Mouse (Mus musculus) kidney, embryonic 14.5 days (tissue): ENCODE measurements around the gene Parg. TPM values are rescaled to one million over a fixed set of nuclear protein-coding genes. Genes with fewer than 3 reads are reported as not detected.

ENCODE experiments used
- ATAC-seq: fragments of 200-750 bp; cut with Nextera tagmentation; 2 replicates; pipeline ENCODE4 v1.8.0; 2017; ENCODE audit warnings: moderate number of reproducible peaks, mild to moderate bottlenecking, moderate TSS enrichment, moderate library complexity; ENCODE audit not compliant: low FRiP score, low TSS enrichment
- H3K27ac ChIP-seq: fragments of 300-500 bp; sonication (generic); 2 replicates; pipeline ENCODE4 v1.5.1; 2014; ENCODE audit warnings: low read depth, mild to moderate bottlenecking, low read length, moderate library complexity, mixed read lengths
- H3K27me3 ChIP-seq: fragments of 300-500 bp; sonication (generic); 2 replicates; pipeline ENCODE4 v1.6.1; 2014; ENCODE audit warnings: mild to moderate bottlenecking, low read length; ENCODE audit not compliant: control insufficient read depth, insufficient read depth
- H3K36me3 ChIP-seq: fragments of 300-500 bp; sonication (generic); 2 replicates; pipeline ENCODE4 v1.6.1; 2014; ENCODE audit warnings: low read length, mixed read lengths; ENCODE audit not compliant: control insufficient read depth, insufficient read depth
- H3K4me1 ChIP-seq: fragments of 300-500 bp; sonication (generic); 2 replicates; pipeline ENCODE4 v1.6.1; 2014; ENCODE audit warnings: low read length, mixed read lengths; ENCODE audit not compliant: control insufficient read depth, insufficient read depth
- H3K4me2 ChIP-seq: fragments of 300-500 bp; sonication (generic); replicated peaks from 2 replicates; pipeline ENCODE4 v1.6.1; 2014; ENCODE audit warnings: low read depth, mild to moderate bottlenecking, low read length
- H3K4me3 ChIP-seq: fragments of 300-500 bp; sonication (generic); 2 replicates; pipeline ENCODE4 v1.5.1; 2014; ENCODE audit warnings: mild to moderate bottlenecking, low read length
- H3K9ac ChIP-seq: fragments of 300-500 bp; sonication (generic); 2 replicates; pipeline ENCODE4 v1.6.1; 2014; ENCODE audit warnings: low read depth, mild to moderate bottlenecking, low read length, moderate library complexity
- H3K9me3 ChIP-seq: fragments of 300-500 bp; sonication (generic); 2 replicates; pipeline ENCODE4 v1.6.1; 2016; ENCODE audit warnings: low read length; ENCODE audit not compliant: control insufficient read depth
- WGBS: fragments of 180-500 bp; shearing (Covaris S2); extraction: QIAGEN DNeasy Blood & Tissue Kit; methylation state at CpG from one replicate; pipeline ENCODE4 v1.1.7; 2014; 5-methylcytosine and 5-hydroxymethylcytosine counted together
- polyA plus RNA-seq: library from polyadenylated mRNA; unstranded; fragments of >200 nt; fragmentation: Nextera tagmentation; extraction: Ambion mirVana; gene quantifications from 2 replicates; pipeline ENCODE4 v1.2.1, GENCODE M21; 2014

Parg gene
- 30.6 and 57.5 TPM in 2 replicates for polyA plus RNA-seq

DNA sequence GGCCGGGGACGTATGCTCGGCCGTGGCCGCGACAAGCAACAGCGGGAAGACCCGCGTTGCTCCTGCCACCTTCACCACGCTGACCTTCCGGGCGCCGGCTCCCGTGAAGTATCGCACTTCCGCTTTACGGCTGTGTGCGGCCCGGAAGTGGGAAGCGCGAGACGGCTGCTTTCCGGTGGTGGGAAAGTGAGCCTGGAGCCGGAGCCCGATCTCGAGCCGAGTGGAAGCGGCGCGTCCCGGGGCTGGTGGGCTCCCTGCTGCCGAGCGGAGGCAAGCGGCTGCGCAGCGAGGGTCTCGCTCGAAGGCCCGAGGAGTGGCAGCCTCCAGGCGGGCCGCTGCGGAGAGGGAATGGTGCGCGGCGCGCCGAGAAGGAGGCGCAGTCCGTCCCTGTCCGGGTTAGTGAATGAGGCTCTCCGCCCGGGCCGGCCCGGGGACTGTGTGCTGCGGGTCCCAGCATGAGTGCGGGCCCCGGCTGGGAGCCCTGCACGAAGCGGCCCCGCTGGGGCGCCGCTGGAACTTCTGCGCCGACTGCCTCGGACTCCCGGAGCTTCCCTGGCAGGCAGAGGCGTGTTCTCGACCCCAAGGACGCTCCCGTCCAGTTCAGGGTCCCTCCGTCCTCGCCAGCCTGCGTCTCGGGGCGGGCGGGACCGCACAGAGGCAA, at the start of gene Parg, which contains the start of gene Timm23:
Parg (plus strand) TSS at position 159 of the 661 bp plus-strand sequence.
Timm23 (minus strand) TSS at position 108 of the 661 bp plus-strand sequence.
- H3K27ac ChIP-seq, result peak within 1 kb of the TSS; percentile 63; the same call in 1 of the 2 replicates
- no peaks in the 10 kb centered on the region for H3K27me3 ChIP-seq
- peak; percentile 96 for ATAC-seq
- peaks cover 22% of the 10 kb centered on the region for H3K36me3 ChIP-seq
- peak within 1 kb of the TSS; percentile 88 for H3K4me3 ChIP-seq
- no peaks in the 10 kb centered on the region for H3K9me3 ChIP-seq
- WGBS, result under 1% methylated on average over 59 of the region's 77 CpGs
- peaks cover 15% of the 10 kb centered on the region; the same call in 1 of the 2 replicates for H3K4me1 ChIP-seq
- H3K4me2 ChIP-seq, result peak within 1 kb of the TSS; percentile 82
- H3K9ac ChIP-seq, result peak within 1 kb of the TSS; percentile 91

DNA sequence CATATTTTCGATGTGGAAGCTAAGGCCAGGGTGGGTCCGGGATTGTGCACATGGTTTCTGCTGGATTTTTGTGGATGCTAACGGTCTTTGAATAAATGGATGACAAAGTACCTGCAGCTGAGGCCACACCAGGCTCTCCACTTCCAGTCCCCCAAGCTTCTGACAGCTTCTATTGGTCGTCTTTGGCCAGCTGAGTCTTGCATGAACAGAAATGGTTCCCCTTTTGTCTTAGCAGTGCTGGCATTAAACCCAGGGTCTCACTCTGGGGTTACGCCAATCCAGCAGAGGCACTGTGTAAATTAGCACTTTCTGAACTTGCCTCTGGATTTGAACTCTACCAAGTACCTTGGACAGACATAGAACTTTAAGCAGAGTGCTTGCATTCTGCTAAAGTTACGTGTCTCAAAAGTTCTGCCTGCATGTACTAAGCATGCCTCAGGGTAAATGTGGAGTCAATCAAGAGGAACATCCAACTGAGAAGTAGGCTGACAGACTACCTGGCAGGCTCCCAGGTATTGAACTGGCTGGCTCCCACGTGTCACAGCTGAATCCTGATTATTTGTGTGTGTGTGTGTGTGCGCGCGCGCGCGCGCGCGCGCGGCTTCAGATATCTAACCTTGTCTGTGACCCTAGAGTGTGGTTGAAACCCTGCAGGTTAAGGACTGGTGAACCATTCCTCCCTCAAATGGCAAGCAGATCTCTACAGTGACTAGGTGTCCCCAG, 49.3 kb upstream of the Parg start:
- no peak overlapping the region for H3K4me3 ChIP-seq
- ATAC-seq, result no peak
- H3K9me3 ChIP-seq, result peaks cover 7% of the 10 kb centered on the region; the same call in 1 of the 2 replicates
- H3K9ac ChIP-seq, result no peak overlapping the region
- no peaks in the 10 kb centered on the region for H3K27me3 ChIP-seq
- 88% methylated on average over 18 of the region's 18 CpGs for WGBS
- H3K27ac ChIP-seq, result no peak overlapping the region
- H3K4me2 ChIP-seq, result no peak overlapping the region
- no peaks in the 10 kb centered on the region for H3K4me1 ChIP-seq
- H3K36me3 ChIP-seq, result no peaks in the 10 kb centered on the region

DNA sequence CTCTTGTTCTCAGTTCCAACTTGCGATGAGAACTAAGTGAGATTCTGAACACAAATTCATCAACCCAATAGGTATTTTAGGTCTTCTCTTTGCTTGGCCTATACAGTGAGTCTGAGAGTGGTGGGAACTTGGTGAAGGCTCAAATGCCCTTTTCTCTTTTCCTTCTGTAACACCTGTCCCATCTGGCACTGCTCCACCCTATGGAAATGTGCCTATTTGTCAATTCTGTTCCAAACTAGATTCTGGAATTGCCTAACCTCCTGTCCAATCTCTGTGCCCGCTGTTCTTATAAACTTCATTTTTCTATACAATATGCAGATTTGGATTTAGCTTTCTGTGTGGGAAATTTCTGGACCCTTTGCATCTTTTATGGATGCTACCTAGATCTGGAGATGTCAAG, 48.6 kb upstream of the Parg start:
- WGBS, result 100% methylated on average over 2 of the region's 2 CpGs
- H3K4me1 ChIP-seq, result no peaks in the 10 kb centered on the region
- no peak overlapping the region for H3K4me3 ChIP-seq
- H3K36me3 ChIP-seq, result no peaks in the 10 kb centered on the region
- H3K9ac ChIP-seq, result no peak overlapping the region
- H3K4me2 ChIP-seq, result no peak overlapping the region
- peaks cover 2% of the 10 kb centered on the region; the same call in 1 of the 2 replicates for H3K9me3 ChIP-seq
- no peak overlapping the region for H3K27ac ChIP-seq
- H3K27me3 ChIP-seq, result no peaks in the 10 kb centered on the region
- no peak for ATAC-seq

DNA sequence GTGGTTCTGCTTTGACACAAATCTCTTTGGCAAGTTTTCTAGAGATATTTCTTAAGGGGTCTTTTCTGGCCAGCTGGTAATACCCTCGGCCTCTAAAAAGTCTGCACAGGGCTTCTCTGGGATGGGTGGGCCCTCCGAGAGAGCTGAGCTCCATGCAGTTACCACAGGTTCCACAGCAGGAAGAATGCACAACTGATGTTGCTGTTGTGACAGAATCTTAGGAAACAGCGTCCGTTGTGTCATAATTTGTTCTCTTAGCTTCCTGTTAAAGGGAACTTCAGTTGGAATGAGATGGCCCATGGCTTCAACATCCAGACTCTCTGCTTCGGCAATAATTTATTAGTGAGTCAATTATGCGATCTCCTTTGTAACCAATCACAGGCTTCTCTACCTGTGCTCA, 47.0 kb upstream of the Parg start:
- no peak overlapping the region for H3K4me2 ChIP-seq
- WGBS, result 91% methylated on average over 6 of the region's 6 CpGs

DNA sequence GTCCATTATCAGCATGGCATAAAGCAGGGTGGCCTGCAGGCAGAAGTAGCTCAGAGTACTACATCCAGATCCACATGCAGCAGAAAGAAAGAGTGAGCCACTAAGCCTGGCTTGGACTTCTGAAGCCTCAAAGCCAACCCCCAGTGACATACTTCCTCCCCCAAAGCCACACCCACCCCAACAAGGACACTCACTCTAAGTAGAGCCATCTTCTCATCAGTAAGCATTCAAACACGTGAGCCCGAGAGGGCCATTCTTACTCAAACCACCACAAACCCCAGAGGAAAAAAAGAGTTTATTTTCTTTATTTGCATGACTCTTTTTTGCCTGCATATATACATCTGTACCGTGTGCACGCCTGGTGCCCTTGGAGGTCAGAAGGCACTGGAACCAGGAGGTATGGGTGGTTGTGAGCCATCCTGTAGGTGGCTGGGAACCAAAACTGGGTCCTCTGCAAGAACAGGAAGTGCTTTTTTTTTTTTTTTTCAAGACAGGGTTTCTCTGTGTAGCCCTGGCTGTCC, 42.5 kb upstream of the Parg start:
- WGBS, result 44% methylated on average over 4 of the region's 4 CpGs
- no peaks in the 10 kb centered on the region for H3K36me3 ChIP-seq
- H3K4me3 ChIP-seq, result peak overlapping the region; percentile 65
- H3K4me1 ChIP-seq, result peaks cover 12% of the 10 kb centered on the region
- 0 out of 2 replicates have a peak overlapping the region, but pooled peaks have one; percentile 47 for H3K27ac ChIP-seq
- no peaks in the 10 kb centered on the region for H3K27me3 ChIP-seq
- H3K9ac ChIP-seq, result peak overlapping the region; percentile 77; the same call in 1 of the 2 replicates
- H3K9me3 ChIP-seq, result no peaks in the 10 kb centered on the region
- ATAC-seq, result peak; percentile 36; the same call in 1 of the 2 replicates
- peak overlapping the region; percentile 75 for H3K4me2 ChIP-seq

More for the DNA sequence above, 47.0 kb upstream of the Parg start:
- no peak overlapping the region for H3K9ac ChIP-seq
- H3K9me3 ChIP-seq, result no peaks in the 10 kb centered on the region
- no peaks in the 10 kb centered on the region for H3K27me3 ChIP-seq
- H3K27ac ChIP-seq, result no peak overlapping the region
- no peaks in the 10 kb centered on the region for H3K36me3 ChIP-seq
- H3K4me3 ChIP-seq, result no peak overlapping the region
- no peaks in the 10 kb centered on the region for H3K4me1 ChIP-seq
- ATAC-seq, result no peak

DNA sequence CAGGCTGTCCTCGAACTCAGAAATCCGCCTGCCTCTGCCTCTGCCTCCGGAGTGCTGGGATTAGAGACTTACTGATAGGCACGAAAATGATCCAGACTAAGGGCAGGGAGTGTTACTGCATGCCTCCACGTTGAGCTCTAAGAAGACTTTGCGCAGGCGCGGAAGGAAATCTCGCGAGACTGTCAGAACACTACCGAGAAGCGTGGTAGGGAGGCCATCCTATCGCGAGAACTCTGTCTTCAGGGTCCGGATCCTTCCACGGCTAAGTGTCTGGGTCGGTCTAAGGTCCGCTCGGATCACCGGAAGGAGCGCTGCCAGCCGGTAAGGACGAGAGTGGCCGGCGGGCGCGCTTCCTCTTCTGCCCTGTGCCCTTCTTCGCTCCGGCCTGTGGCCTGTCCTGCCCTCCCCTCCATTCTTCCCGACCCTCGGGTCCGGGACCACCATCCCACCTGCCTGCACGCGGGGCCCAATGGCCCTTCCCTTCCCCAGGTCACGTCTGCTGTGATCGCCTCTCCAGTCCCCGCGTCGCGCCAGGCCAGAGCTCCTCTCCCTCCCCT, 42.0 kb upstream of the Parg start, which contains the start of gene Ncoa4:
Ncoa4 (plus strand) TSS at position 176 of the 557 bp plus-strand sequence.
- under 1% methylated on average over 40 of the region's 40 CpGs for WGBS
- H3K4me1 ChIP-seq, result peaks cover 12% of the 10 kb centered on the region
- H3K9ac ChIP-seq, result peak within 1 kb of the TSS; percentile 77
- no peaks in the 10 kb centered on the region for H3K27me3 ChIP-seq
- H3K27ac ChIP-seq, result peak within 1 kb of the TSS; percentile 73
- H3K36me3 ChIP-seq, result no peaks in the 10 kb centered on the region
- H3K9me3 ChIP-seq, result no peaks in the 10 kb centered on the region
- H3K4me3 ChIP-seq, result peak within 1 kb of the TSS; percentile 65
- peak; percentile 97 for ATAC-seq
- peak within 1 kb of the TSS; percentile 75 for H3K4me2 ChIP-seq

DNA sequence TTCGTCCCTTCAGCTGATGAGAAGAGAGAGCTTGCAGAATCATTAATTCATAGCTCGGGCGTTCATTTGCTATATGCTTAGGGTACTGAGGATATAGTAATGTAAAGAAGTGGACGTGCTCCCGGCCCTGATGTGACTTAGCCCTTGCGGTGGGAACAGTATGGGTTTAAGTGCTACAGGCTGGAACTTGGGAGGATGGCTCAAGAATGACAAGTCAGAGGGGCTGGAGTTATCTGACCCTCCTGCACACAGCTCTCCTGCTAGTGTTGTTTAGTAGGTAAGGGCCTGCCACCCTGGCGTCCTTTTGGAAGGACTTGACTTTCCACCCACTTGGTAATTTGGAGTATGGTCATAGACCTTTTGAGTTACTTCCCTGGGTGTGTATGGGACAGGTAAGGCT, 41.2 kb upstream of the Parg start:
- Histone ChIP-seq H3K27me3 (no peaks in the 10 kb centered on the region), H3K36me3 (no peaks in the 10 kb centered on the region), H3K4me2 (peak overlapping the region; percentile 75), H3K9me3 (no peaks in the 10 kb centered on the region), H3K9ac (peak overlapping the region; percentile 77), H3K27ac (no peak overlapping the region), H3K4me3 (peak overlapping the region; percentile 65), H3K4me1 (peaks cover 20% of the 10 kb centered on the region)
- ATAC-seq, result no peak
- WGBS, result 30% methylated on average over 7 of the region's 7 CpGs

DNA sequence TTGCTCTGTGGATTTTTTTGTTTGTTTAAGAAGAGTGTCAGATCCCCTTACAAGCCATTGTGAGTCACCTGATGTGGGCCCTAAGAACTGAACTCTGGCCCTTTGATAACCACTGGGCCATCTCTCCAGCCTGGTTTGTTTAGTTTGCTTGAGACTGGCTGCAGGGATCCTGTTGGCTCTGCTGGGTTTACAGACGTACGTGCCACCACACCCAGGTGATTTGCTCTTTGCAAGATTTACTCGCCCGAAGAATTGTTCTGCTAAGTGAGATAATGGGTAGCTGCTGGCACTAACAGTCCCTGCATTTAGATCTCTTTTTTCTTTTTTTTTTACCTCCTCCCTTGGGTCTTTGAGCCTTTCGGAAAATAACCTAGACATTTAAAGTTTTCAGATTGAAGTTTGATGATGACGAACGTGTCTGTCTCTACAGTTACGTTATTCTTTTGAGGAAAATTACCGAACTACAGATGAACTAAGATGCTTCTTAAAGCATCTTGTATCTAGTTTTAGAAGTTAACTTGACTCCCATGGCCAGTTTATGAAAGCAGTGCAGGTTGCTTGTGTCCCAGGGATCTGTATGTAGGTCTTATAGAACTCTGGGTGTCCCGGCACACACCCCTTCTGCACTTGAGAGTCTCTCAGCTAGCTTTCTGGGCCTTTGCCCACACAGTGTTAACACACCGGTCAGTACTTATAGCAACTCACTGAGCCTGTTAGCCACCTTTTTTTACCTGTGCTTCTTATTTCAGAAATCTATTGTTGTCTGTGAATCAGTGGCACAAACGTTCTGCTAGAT, 40.5 kb upstream of the Parg start:
- 86% methylated on average over 12 of the region's 12 CpGs for WGBS
- Histone ChIP-seq H3K27ac (no peak overlapping the region), H3K9ac (peak overlapping the region; percentile 77; the same call in 1 of the 2 replicates), H3K4me2 (peak overlapping the region; percentile 75), H3K4me1 (peaks cover 20% of the 10 kb centered on the region), H3K27me3 (no peaks in the 10 kb centered on the region), H3K9me3 (no peaks in the 10 kb centered on the region), H3K36me3 (no peaks in the 10 kb centered on the region), H3K4me3 (peak overlapping the region; percentile 65)
- no peak for ATAC-seq
